In the genomic region with DNA sequence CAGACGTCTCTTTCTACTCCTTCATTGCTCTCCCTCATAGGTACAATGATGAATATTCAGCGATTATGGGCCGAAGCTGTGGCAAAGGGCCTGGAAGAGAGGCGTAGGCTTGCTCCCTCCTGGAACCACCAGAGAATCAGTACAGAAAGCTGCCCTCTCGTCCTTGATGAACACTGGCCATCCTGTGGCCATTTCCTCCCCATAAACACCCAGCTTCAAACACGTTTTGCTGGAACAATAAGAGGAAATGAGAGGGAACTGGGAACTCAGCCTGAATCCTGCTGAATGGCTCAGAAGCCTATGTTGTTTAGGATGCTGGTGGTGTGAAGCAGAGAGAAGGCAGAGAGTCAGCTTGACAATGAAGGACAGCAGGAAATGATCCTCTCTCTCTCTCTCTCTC, we compare ENCODE assay signal across 12 mouse cellular contexts. TPM values are rescaled to one million over a fixed set of nuclear protein-coding genes. Genes with fewer than 3 reads are reported as not detected.
DNase-seq lines count a peak whose midpoint lies in the region.
"Had no signal": no experiment of that assay in that cellular context is flagged by ENCODE, and none has a peak within 500 bp of the region (broad histone marks: within the 10 kb centered on the region; RNA-seq: fewer than 3 reads in every experiment).

No protein-coding gene starts in this region.

- peak; percentile 97 for DNase-seq in heart, adult 11 months
- no peak for DNase-seq in heart, postnatal 36 days
- DNase-seq in heart, embryonic 10.5 days (ENCODE audit: low spot score): no peak
- peak; percentile 57 for DNase-seq in kidney, adult 9 months
- DNase-seq in lung, postnatal 10 days: peak; percentile 72
- no peak for DNase-seq in right cerebral cortex, adult 18-20 months
- no peak for DNase-seq in left cerebral cortex, postnatal 10 days (ENCODE audit: extremely low spot score in 1 of 2, low spot score in 2 of 2)
- DNase-seq in retina, embryonic 14.5 days (ENCODE audit: low spot score): no peak
- DNase-seq: adrenal gland, adult 2 months; cerebellum, postnatal 36 days had no signal

- intact Hi-C loops in heart, postnatal 36 days (cut with DNase I): no loop called here
- intact Hi-C loops in left cerebral cortex, postnatal 10 days (cut with DNase I): no loop called here

- H3K9me3 ChIP-seq in heart, embryonic 10.5 days: no peaks in the 10 kb centered on the region
- H3K9me3 ChIP-seq: midbrain, embryonic 13.5 days; stomach, embryonic 15.5 days had no signal

- 60% methylated on average over 6 of the region's 6 CpGs for WGBS in heart, embryonic 10.5 days

- no peaks in the 10 kb centered on the region for H3K36me3 ChIP-seq in heart, embryonic 10.5 days
- H3K36me3 ChIP-seq: midbrain, embryonic 13.5 days; stomach, embryonic 15.5 days had no signal

- H3K27ac ChIP-seq in heart, embryonic 10.5 days: peak overlapping the region; percentile 47; the same call in 1 of the 2 replicates

- peaks cover 7% of the 10 kb centered on the region; the same call in 1 of the 2 replicates for H3K27me3 ChIP-seq in heart, embryonic 10.5 days (ENCODE audit: insufficient read depth, poor library complexity, severe bottlenecking)
- H3K27me3 ChIP-seq: midbrain, embryonic 13.5 days; stomach, embryonic 15.5 days had no signal

- H3K4me3 ChIP-seq in heart, embryonic 10.5 days: no peak overlapping the region
- H3K4me3 ChIP-seq: midbrain, embryonic 13.5 days; stomach, embryonic 15.5 days had no signal

- peaks cover 26% of the 10 kb centered on the region for H3K4me1 ChIP-seq in heart, embryonic 10.5 days

RNA-seq across cellular contexts. Expression of a gene that starts 21.3 kb away (rescaled TPM):
- total RNA-seq in heart, postnatal 36 days (2021): 1 to 10 TPM; 8.3 to 9.2 TPM
- polyA plus RNA-seq in heart, embryonic 10.5 days (2016; fragmentation: Nextera tagmentation; extraction: Ambion mirVana): 3.3 and 7.6 TPM in 2 replicates
- 10 to 100 TPM; 31.3 to 37.3 TPM for total RNA-seq in left cerebral cortex, postnatal 10 days (2021)

Comparison
In these comparisons a context has a peak if more than half of its experiments do, and no peak if none do; other contexts are left out.
1. DNase-seq: peak in heart, adult 11 months (single experiment), kidney, adult 9 months (single experiment) and lung, postnatal 10 days (single experiment); none in heart, postnatal 36 days (0 of 2), heart, embryonic 10.5 days (single experiment), right cerebral cortex, adult 18-20 months (single experiment), left cerebral cortex, postnatal 10 days (0 of 2) and retina, embryonic 14.5 days (single experiment).